Comparison of ENCODE assay signal across 25 mouse cellular contexts in genomic region chr2:147944171-147945040, GRCm38 (mm10).
"Had no signal": no experiment of that assay in that cellular context is flagged by ENCODE, and none has a peak within 500 bp of the region (broad histone marks: within the 10 kb centered on the region; RNA-seq: fewer than 3 reads in every experiment).

No protein-coding gene starts in this region.

- H3K36me3 ChIP-seq: forebrain, embryonic 15.5 days; heart, embryonic 13.5 days; heart, embryonic 15.5 days; hindbrain, embryonic 13.5 days; hindbrain, embryonic 15.5 days; kidney, embryonic 15.5 days; limb, embryonic 13.5 days; limb, embryonic 15.5 days had no signal

- ATAC-seq: forebrain, embryonic 15.5 days; forebrain, postnatal 0 days; hindbrain, postnatal 0 days; intestine, embryonic 16.5 days had no signal

- H3K9me3 ChIP-seq: forebrain, embryonic 15.5 days; heart, embryonic 13.5 days; heart, embryonic 15.5 days; hindbrain, embryonic 13.5 days; hindbrain, embryonic 15.5 days; kidney, embryonic 15.5 days; limb, embryonic 13.5 days; limb, embryonic 15.5 days had no signal

- H3K27me3 ChIP-seq: forebrain, embryonic 15.5 days; heart, embryonic 13.5 days; heart, embryonic 15.5 days; hindbrain, embryonic 13.5 days; hindbrain, embryonic 15.5 days; kidney, embryonic 15.5 days; limb, embryonic 13.5 days; limb, embryonic 15.5 days had no signal

- DNase-seq: forebrain, postnatal 0 days; gastrocnemius, postnatal 14 days; gastrocnemius, postnatal 36 days; heart, adult 18-20 months; heart, postnatal 14 days; heart, postnatal 36 days; kidney, adult 11 months; kidney, adult 2 months; kidney, adult 9 months; kidney, postnatal 14 days; kidney, postnatal 36 days; left cerebral cortex, postnatal 4 days had no signal

- H3K4me3 ChIP-seq: forebrain, embryonic 15.5 days; heart, embryonic 13.5 days; heart, embryonic 15.5 days; hindbrain, embryonic 13.5 days; hindbrain, embryonic 15.5 days; kidney, embryonic 15.5 days; left cerebral cortex, adult 2 months; limb, embryonic 13.5 days; limb, embryonic 15.5 days had no signal

- H3K9ac ChIP-seq: forebrain, embryonic 15.5 days; forebrain, postnatal 0 days; heart, embryonic 13.5 days; heart, embryonic 15.5 days; hindbrain, embryonic 13.5 days; hindbrain, embryonic 15.5 days; kidney, embryonic 15.5 days; limb, embryonic 13.5 days; limb, embryonic 15.5 days had no signal

- H3K4me2 ChIP-seq: forebrain, embryonic 15.5 days; heart, embryonic 11.5 days; heart, embryonic 13.5 days; heart, embryonic 15.5 days; hindbrain, embryonic 13.5 days; hindbrain, embryonic 15.5 days; kidney, embryonic 15.5 days; limb, embryonic 13.5 days; limb, embryonic 15.5 days had no signal

- H3K4me1 ChIP-seq: forebrain, embryonic 15.5 days; heart, embryonic 13.5 days; heart, embryonic 15.5 days; hindbrain, embryonic 13.5 days; hindbrain, embryonic 15.5 days; limb, embryonic 13.5 days; limb, embryonic 15.5 days had no signal

- H3K27ac ChIP-seq: forebrain, embryonic 15.5 days; heart, embryonic 13.5 days; heart, embryonic 15.5 days; hindbrain, embryonic 13.5 days; hindbrain, embryonic 15.5 days; hindbrain, postnatal 0 days; kidney, embryonic 15.5 days; kidney, postnatal 0 days; left cerebral cortex, adult 2 months; limb, embryonic 13.5 days; limb, embryonic 15.5 days had no signal
